Mouse (Mus musculus): ENCODE measurements at regions not wholly inside any gene's neighbourhood (a gene's known extent, or its start where the extent isn't known, plus 50 kb on each side); places are given as distances from the start of the nearest gene placed in this dataset.

- TF ChIP-seq CTCF (IDR thresholded peaks at IDR 0.05; ENCODE audit: low read depth, low read length) (no peak), POLR2A (IDR thresholded peaks at IDR 0.05; ENCODE audit: extremely low read depth, insufficient read depth, low read length) (no peak)
Observed at GRCm38 (mm10) chrX:77432001-77432565, 78.7 kb upstream of the Tbl1x start.
